Mouse (Mus musculus): ENCODE measurements at regions not wholly inside any gene's neighbourhood (a gene's known extent, or its start where the extent isn't known, plus 50 kb on each side); places are given as distances from the start of the nearest gene placed in this dataset.
A peak's percentile ranks its signal among the peaks of the same experiment; 100 is the strongest.

GRCm38 (mm10) chr17:45869014-45869968 lies 135.6 kb upstream of the 1600014C23Rik start:
- Histone ChIP-seq H3K36me3 (no peaks in the 10 kb centered on the region), H3K9me3 (no peaks in the 10 kb centered on the region), H3K27me3 (peaks cover 9% of the 10 kb centered on the region; the same call in 1 of the 2 replicates), H3K27ac (no peak overlapping the region), H3K4me2 (replicated peaks) (no peak overlapping the region), H3K4me3 (replicated peaks) (no peak overlapping the region), H3K9ac (replicated peaks) (no peak overlapping the region), H3K4me1 (replicated peaks) (peaks cover 67% of the 10 kb centered on the region)
- no peak for ATAC-seq
- WGBS: 63% methylated on average over 17 of the region's 17 CpGs

- Histone ChIP-seq H3K4me2 (replicated peaks) (no peak overlapping the region), H3K27ac (no peak overlapping the region), H3K27me3 (peaks cover 9% of the 10 kb centered on the region; the same call in 1 of the 2 replicates), H3K4me1 (replicated peaks) (peaks cover 63% of the 10 kb centered on the region), H3K36me3 (no peaks in the 10 kb centered on the region), H3K4me3 (replicated peaks) (no peak overlapping the region), H3K9me3 (no peaks in the 10 kb centered on the region), H3K9ac (replicated peaks) (no peak overlapping the region)
- WGBS: 94% methylated on average over 4 of the region's 4 CpGs
- ATAC-seq: no peak
These were observed 134.9 kb upstream of the 1600014C23Rik start for GRCm38 (mm10) chr17:45868539-45868938.

DNA sequence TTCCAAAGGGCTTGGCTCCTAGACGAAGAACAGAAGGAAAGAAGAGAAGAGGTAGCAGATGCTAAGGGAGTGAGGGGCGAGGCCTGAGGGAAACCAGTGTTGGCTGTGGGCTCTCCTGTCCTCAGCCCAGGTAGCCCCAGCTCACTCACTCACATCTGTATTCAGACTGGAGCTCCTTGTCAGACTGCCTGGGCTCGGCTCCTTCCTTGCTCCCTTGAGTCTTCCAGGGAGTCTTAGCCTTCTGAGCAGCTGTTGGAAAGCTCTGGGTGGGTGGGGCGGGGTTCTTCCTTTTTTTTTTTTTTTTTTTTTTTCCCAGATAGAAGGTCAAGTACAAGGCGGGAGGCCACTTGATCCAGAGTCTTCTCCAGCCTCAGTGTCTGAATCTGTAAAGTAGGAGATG lies 134.1 kb upstream of the 1600014C23Rik start:
- Histone ChIP-seq H3K4me1 (replicated peaks) (peaks cover 55% of the 10 kb centered on the region), H3K27ac (no peak overlapping the region), H3K9ac (replicated peaks) (no peak overlapping the region), H3K27me3 (peaks cover 9% of the 10 kb centered on the region; the same call in 1 of the 2 replicates), H3K36me3 (no peaks in the 10 kb centered on the region), H3K4me3 (replicated peaks) (no peak overlapping the region), H3K9me3 (no peaks in the 10 kb centered on the region), H3K4me2 (replicated peaks) (no peak overlapping the region)
- 91% methylated on average over 5 of the region's 5 CpGs for WGBS
- no peak for ATAC-seq

- peaks cover 9% of the 10 kb centered on the region; the same call in 1 of the 2 replicates for H3K27me3 ChIP-seq
- no peak overlapping the region for H3K4me2 ChIP-seq (replicated peaks)
- peaks cover 49% of the 10 kb centered on the region for H3K4me1 ChIP-seq (replicated peaks)
- H3K9ac ChIP-seq (replicated peaks): no peak overlapping the region
- ATAC-seq: no peak
- no peaks in the 10 kb centered on the region for H3K36me3 ChIP-seq
- no peak overlapping the region for H3K27ac ChIP-seq
- 73% methylated on average over 15 of the region's 15 CpGs for WGBS
- no peak overlapping the region for H3K4me3 ChIP-seq (replicated peaks)
- no peaks in the 10 kb centered on the region for H3K9me3 ChIP-seq
These were observed 133.4 kb upstream of the 1600014C23Rik start for GRCm38 (mm10) chr17:45866876-45867652.

DNA sequence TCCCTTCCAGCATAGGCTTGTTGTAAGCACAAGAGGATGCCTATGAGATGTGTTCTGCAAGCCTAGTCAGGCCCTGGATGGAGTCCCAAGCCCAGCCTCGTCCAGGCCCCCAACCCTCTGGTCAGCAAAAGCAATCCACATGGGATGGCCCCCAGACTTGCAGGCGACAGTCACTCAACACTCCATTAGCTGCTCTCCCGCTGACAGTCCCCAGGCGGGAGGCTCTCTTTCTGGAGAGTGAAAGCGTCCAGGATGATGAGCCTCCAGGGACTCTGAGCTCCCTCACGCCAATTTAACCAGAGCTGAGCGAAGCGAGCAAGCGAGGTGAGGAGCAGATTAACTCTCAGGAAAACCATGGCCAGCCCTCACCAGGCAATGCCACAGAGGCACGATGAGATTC lies 132.7 kb upstream of the 1600014C23Rik start:
- no peaks in the 10 kb centered on the region for H3K9me3 ChIP-seq
- 22% methylated on average over 10 of the region's 10 CpGs for WGBS
- ATAC-seq: no peak
- H3K27me3 ChIP-seq: peaks cover 9% of the 10 kb centered on the region; the same call in 1 of the 2 replicates
- no peak overlapping the region for H3K4me3 ChIP-seq (replicated peaks)
- peaks cover 42% of the 10 kb centered on the region for H3K4me1 ChIP-seq (replicated peaks)
- no peak overlapping the region for H3K27ac ChIP-seq
- H3K9ac ChIP-seq (replicated peaks): no peak overlapping the region
- no peak overlapping the region for H3K4me2 ChIP-seq (replicated peaks)
- H3K36me3 ChIP-seq: no peaks in the 10 kb centered on the region

GRCm38 (mm10) chr17:45865944-45866343 lies 132.3 kb upstream of the 1600014C23Rik start:
- no peak overlapping the region for H3K9ac ChIP-seq (replicated peaks)
- no peaks in the 10 kb centered on the region for H3K36me3 ChIP-seq
- ATAC-seq: no peak
- H3K4me3 ChIP-seq (replicated peaks): no peak overlapping the region
- peaks cover 38% of the 10 kb centered on the region for H3K4me1 ChIP-seq (replicated peaks)
- no peaks in the 10 kb centered on the region for H3K9me3 ChIP-seq
- no peak overlapping the region for H3K27ac ChIP-seq
- no peak overlapping the region for H3K4me2 ChIP-seq (replicated peaks)
- WGBS: 83% methylated on average over 6 of the region's 6 CpGs
- H3K27me3 ChIP-seq: peaks cover 6% of the 10 kb centered on the region; the same call in 1 of the 2 replicates

- no peak for ATAC-seq
- Histone ChIP-seq H3K27me3 (0 out of 2 replicates have a peak, but pooled peaks cover 5% of the 10 kb centered on the region), H3K27ac (no peak overlapping the region), H3K36me3 (no peaks in the 10 kb centered on the region), H3K4me1 (replicated peaks) (peaks cover 23% of the 10 kb centered on the region), H3K9me3 (0 out of 2 replicates have a peak, but pooled peaks cover 4% of the 10 kb centered on the region), H3K4me3 (replicated peaks) (no peak overlapping the region), H3K4me2 (replicated peaks) (no peak overlapping the region), H3K9ac (replicated peaks) (no peak overlapping the region)
- 53% methylated on average over 10 of the region's 10 CpGs for WGBS
These were observed 130.0 kb upstream of the 1600014C23Rik start for GRCm38 (mm10) chr17:45863471-45864205.

DNA sequence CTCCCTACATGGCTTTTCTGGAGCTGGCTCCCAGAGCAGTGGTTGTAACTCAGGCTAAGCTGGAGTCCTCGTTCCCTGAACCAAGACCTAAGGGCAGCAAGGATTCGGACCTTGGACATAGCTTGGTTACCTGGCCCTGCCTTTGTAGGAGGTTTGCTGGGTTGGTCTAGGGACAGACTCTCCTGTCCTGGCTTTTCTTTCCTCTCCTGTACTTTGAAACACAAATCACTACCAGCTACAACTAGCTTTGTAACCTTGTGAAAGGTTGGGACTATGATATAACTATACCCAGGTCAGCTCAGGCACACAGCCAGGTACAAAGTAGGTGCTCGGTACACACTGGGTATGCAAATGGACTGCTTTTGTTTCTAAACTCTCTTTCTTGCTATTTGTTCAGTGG lies 129.4 kb upstream of the 1600014C23Rik start:
- no peak for ATAC-seq
- Histone ChIP-seq H3K27ac (no peak overlapping the region), H3K9me3 (0 out of 2 replicates have a peak, but pooled peaks cover 4% of the 10 kb centered on the region), H3K4me1 (replicated peaks) (peaks cover 23% of the 10 kb centered on the region), H3K36me3 (no peaks in the 10 kb centered on the region), H3K9ac (replicated peaks) (no peak overlapping the region), H3K4me3 (replicated peaks) (no peak overlapping the region), H3K27me3 (0 out of 2 replicates have a peak, but pooled peaks cover 5% of the 10 kb centered on the region), H3K4me2 (replicated peaks) (no peak overlapping the region)
- WGBS: 77% methylated on average over 3 of the region's 3 CpGs

DNA sequence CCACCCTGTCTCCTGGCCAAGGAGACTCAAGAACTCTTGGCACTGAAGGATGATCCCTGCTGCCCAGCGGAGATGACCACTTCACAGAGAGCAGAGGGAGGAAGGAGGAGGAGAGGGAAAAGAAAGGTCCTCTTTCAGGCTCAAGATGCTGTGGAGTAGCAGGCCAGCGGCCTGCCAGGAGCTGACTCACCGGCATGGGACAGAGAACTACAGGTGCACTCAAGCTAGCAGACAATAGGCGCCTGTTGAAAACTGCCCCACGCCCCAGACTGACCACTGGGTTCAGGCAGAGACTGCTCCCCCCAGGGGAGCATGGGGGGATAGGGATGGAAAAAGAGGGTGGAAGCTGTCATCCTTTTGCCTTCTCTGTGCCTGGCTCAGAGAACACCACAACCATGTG lies 125.8 kb upstream of the 1600014C23Rik start:
- ATAC-seq: no peak
- Histone ChIP-seq H3K27ac (no peak overlapping the region), H3K27me3 (no peaks in the 10 kb centered on the region), H3K9me3 (0 out of 2 replicates have a peak, but pooled peaks cover 4% of the 10 kb centered on the region), H3K4me3 (replicated peaks) (no peak overlapping the region), H3K4me2 (replicated peaks) (no peak overlapping the region), H3K36me3 (no peaks in the 10 kb centered on the region), H3K4me1 (replicated peaks) (peaks cover 5% of the 10 kb centered on the region; the same call in 1 of the 2 replicates), H3K9ac (replicated peaks) (no peak overlapping the region)
- WGBS: 85% methylated on average over 5 of the region's 5 CpGs

GRCm38 (mm10) chr17:45853931-45854653 lies 120.4 kb upstream of the 1600014C23Rik start:
- no peak overlapping the region for H3K4me3 ChIP-seq (replicated peaks)
- no peaks in the 10 kb centered on the region for H3K36me3 ChIP-seq
- 68% methylated on average over 21 of the region's 21 CpGs for WGBS
- peaks cover 6% of the 10 kb centered on the region; the same call in 1 of the 2 replicates for H3K4me1 ChIP-seq (replicated peaks)
- no peak overlapping the region for H3K4me2 ChIP-seq (replicated peaks)
- H3K9me3 ChIP-seq: 0 out of 2 replicates have a peak, but pooled peaks cover 4% of the 10 kb centered on the region
- no peak overlapping the region for H3K9ac ChIP-seq (replicated peaks)
- H3K27ac ChIP-seq: no peak overlapping the region
- ATAC-seq: peak; percentile 43; the same call in 1 of the 2 replicates
- peaks cover 2% of the 10 kb centered on the region; the same call in 1 of the 2 replicates for H3K27me3 ChIP-seq

DNA sequence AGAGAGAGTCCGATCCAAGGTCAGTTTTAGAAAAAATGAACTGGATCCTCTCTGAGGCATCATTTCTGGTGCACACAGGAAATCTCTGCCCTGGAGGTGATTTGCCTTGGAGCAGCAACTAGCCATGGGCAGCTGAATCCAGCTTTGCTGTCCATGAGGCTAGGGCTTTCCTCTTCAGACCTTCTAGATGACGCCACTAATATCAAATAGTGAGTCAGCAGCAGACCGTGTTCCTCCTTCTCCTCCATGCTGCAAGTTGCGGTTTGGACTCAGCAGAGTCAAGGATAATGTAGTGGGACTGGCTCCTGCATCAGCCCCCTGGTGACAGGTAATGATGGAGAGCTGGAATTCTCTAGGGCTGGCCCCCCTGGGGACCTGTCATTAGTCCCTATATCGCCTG lies 118.8 kb upstream of the 1600014C23Rik start:
- Histone ChIP-seq H3K27ac (no peak overlapping the region), H3K4me1 (replicated peaks) (peaks cover 6% of the 10 kb centered on the region; the same call in 1 of the 2 replicates), H3K9ac (replicated peaks) (no peak overlapping the region), H3K36me3 (no peaks in the 10 kb centered on the region), H3K27me3 (peaks cover 2% of the 10 kb centered on the region; the same call in 1 of the 2 replicates), H3K4me2 (replicated peaks) (no peak overlapping the region), H3K9me3 (no peaks in the 10 kb centered on the region), H3K4me3 (replicated peaks) (no peak overlapping the region)
- no peak for ATAC-seq
- WGBS: 55% methylated on average over 5 of the region's 5 CpGs
